Mouse (Mus musculus) bone marrow, adult 2 months (tissue): Measurements from ENCODE around the gene Pinlyp.

ENCODE experiments used
- CTCF ChIP-seq: fragments of 200-500 bp; IDR thresholded peaks from 2 replicates; pipeline ENCODE4 v1.5.1; 2011; ENCODE audit warnings: low read length, control low read depth; ENCODE audit not compliant: control insufficient read depth, insufficient read depth
- POLR2A ChIP-seq: fragments of 200-500 bp; IDR thresholded peaks from 2 replicates; pipeline ENCODE4 v1.6.1; 2011; ENCODE audit warnings: low read depth, mild to moderate bottlenecking, control low read depth, low read length, borderline replicate concordance; ENCODE audit not compliant: control insufficient read depth

- TF ChIP-seq POLR2A = no peak
- TF ChIP-seq CTCF = peak; percentile 57; the same call in 1 of the 2 replicates
Observed at GRCm38 (mm10) chr7:24501492-24501891, 44.4 kb downstream of the Pinlyp start.
